Mouse (Mus musculus): ENCODE measurements at regions not wholly inside any gene's neighbourhood (a gene's known extent, or its start where the extent isn't known, plus 50 kb on each side); places are given as distances from the start of the nearest gene placed in this dataset.

DNA sequence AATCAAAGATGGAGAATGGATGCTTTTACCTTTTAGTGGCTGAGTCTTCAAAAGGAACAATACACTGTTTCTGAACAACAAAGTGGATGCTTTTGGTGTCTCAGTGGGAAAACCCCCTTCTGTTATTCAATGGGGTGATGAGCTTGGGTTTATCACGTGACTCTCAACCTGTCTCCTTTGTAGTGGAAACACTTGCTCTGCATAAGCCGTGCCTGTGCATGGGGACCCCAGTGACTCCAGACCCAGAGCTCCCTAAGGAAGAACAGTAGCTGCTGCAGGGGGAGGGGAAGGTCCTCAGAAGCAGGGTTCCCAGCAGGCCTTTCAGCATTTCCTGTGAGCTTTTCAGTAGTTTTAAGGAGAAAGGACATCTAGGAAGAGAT lies 83.9 kb upstream of the Ankrd50 start:
- no peaks in the 10 kb centered on the region for H3K9me3 ChIP-seq
- WGBS: 20% methylated on average over 2 of the region's 2 CpGs
- DNase-seq (ENCODE audit: extremely low spot score, low spot score): no peak
- no peak overlapping the region for H3K4me3 ChIP-seq
- H3K36me3 ChIP-seq (replicated peaks): no peaks in the 10 kb centered on the region
- no peaks in the 10 kb centered on the region for H3K27me3 ChIP-seq (ENCODE audit: poor library complexity, severe bottlenecking)
- peak overlapping the region; percentile 68 for H3K27ac ChIP-seq
- peaks cover 32% of the 10 kb centered on the region for H3K4me1 ChIP-seq

DNA sequence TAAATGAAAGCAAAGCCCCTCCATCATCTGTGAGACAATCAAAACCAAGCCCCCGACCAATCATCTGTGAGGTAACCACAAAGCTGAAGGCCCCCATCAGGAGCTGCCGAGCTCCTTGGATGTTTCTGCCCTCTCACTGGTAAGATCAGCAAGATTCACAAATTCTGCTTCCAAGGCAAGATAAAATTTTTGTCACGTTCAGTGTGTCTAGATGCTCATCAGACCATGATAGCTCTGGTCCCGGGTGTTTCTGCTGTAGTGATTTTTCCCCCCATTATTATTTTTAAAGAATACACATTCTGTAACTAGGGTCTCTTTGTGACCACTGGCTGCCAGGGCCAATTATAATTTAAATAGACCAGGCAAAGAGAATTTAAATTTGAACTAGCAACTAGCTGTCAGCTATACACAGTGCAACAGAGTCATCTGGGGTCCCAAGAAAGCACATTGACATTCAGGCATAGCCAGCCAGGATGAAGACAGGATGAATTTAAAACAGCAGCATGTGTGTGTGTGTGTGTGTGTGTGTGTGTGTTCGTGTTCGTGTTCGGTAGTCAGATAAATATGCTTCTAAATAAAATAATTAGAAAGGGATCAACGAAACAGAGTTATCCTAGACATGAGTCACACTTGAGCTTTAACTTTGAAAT lies 83.4 kb upstream of the Ankrd50 start:
- Histone ChIP-seq H3K4me3 (no peak overlapping the region), H3K27ac (peak overlapping the region; percentile 68; the same call in 1 of the 2 replicates)

DNA sequence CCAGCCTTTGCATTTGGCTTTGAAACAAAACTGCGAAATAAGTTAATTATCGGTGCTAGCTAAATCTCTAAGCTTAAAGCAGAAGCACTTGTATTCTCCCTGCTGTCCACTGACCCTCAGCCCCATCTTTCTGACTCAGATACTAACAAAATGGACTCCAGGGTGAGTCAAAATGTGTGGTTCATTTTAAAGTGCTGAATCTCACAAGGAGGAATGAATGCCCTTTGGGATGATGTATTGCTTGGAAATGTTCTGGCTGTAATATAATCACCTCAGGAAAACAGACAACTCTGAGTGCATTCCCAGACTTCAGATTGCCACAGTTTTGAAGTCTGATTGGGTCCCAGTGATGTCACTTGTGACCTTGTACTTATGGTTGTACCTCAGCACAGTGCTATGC lies 81.9 kb upstream of the Ankrd50 start:
- Histone ChIP-seq H3K36me3 (replicated peaks) (no peaks in the 10 kb centered on the region), H3K4me3 (no peak overlapping the region), H3K9me3 (no peaks in the 10 kb centered on the region), H3K27ac (no peak overlapping the region), H3K4me1 (peaks cover 33% of the 10 kb centered on the region), H3K27me3 (ENCODE audit: poor library complexity, severe bottlenecking) (no peaks in the 10 kb centered on the region)
- 96% methylated on average over 2 of the region's 2 CpGs for WGBS
- DNase-seq (ENCODE audit: extremely low spot score, low spot score): no peak

More for the DNA sequence above, 83.4 kb upstream of the Ankrd50 start:
- Histone ChIP-seq H3K9me3 (no peaks in the 10 kb centered on the region), H3K36me3 (replicated peaks) (no peaks in the 10 kb centered on the region), H3K27me3 (ENCODE audit: poor library complexity, severe bottlenecking) (no peaks in the 10 kb centered on the region), H3K4me1 (peaks cover 33% of the 10 kb centered on the region)
- WGBS: 63% methylated on average over 8 of the region's 8 CpGs
- no peak for DNase-seq (ENCODE audit: extremely low spot score, low spot score)

DNA sequence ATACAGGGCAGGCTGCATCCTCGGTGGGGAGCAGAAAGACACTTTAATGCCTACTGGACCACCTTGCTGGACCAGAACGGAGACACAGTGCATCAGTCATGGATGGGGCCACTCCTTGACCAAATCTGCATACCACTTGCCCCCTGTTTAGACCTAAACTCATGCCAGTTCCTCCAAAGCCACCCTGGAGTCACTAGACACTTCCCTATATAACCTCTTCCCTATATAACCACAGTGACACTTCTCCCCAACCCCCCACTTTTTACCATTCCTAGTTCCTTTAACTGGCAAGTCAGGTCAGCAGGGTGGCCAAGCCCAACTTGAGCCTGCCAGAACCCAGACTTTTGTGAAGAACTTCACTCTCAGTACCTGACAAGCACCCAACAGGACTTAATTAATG lies 80.2 kb upstream of the Ankrd50 start:
- H3K36me3 ChIP-seq (replicated peaks): no peaks in the 10 kb centered on the region
- WGBS: 30% methylated on average over 2 of the region's 2 CpGs
- H3K4me1 ChIP-seq: peaks cover 33% of the 10 kb centered on the region
- H3K9me3 ChIP-seq: no peaks in the 10 kb centered on the region
- H3K27ac ChIP-seq: no peak overlapping the region
- no peaks in the 10 kb centered on the region for H3K27me3 ChIP-seq (ENCODE audit: poor library complexity, severe bottlenecking)
- no peak for DNase-seq (ENCODE audit: extremely low spot score, low spot score)
- no peak overlapping the region for H3K4me3 ChIP-seq

DNA sequence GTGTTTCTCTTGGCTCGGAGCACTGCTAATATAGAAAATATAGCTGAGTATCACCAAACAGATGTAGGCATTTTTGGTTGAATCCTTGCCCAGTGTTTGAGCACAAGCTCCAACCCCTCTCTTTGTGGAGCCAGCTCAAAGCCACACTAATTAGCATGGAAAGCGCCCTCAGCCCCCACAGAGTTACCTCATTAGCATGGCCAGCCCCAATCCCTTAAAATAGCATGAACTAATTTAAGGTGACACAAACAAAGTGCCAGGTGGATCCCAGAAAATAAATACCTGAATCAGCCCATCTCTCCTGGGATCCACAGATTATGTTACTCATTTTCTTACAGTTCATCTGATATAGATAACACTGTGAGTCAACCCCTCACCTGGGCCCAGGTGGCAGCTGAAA lies 79.7 kb upstream of the Ankrd50 start:
- no peak overlapping the region for H3K27ac ChIP-seq
- no peaks in the 10 kb centered on the region for H3K9me3 ChIP-seq
- H3K4me3 ChIP-seq: no peak overlapping the region
- WGBS: 18% methylated on average over 2 of the region's 2 CpGs
- no peaks in the 10 kb centered on the region for H3K36me3 ChIP-seq (replicated peaks)
- H3K4me1 ChIP-seq: peaks cover 33% of the 10 kb centered on the region
- H3K27me3 ChIP-seq (ENCODE audit: poor library complexity, severe bottlenecking): no peaks in the 10 kb centered on the region
- no peak for DNase-seq (ENCODE audit: extremely low spot score, low spot score)

DNA sequence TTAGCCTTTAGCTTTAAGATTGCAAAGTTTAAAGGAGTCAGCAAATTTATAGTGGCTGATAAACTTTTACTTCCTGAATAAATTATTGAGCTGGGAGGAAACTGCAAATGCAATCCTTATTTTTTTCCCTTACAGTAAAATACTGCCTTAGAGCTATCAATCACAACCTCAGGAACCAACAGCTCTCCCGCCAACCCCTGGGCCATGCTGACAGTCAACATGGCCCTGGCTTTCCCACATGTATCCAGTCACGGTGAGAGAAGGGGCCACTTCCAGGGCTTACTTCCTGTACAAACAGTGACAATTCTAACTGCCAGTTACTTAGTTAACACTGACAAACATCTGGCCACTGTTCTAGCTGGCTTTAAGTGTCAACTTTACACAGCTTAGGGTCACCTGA lies 76.5 kb upstream of the Ankrd50 start:
- DNase-seq (ENCODE audit: extremely low spot score, low spot score): no peak
- no peaks in the 10 kb centered on the region for H3K36me3 ChIP-seq (replicated peaks)
- peaks cover 16% of the 10 kb centered on the region for H3K4me1 ChIP-seq
- H3K9me3 ChIP-seq: no peaks in the 10 kb centered on the region
- 71% methylated on average over 2 of the region's 2 CpGs for WGBS
- no peak overlapping the region for H3K27ac ChIP-seq
- no peaks in the 10 kb centered on the region for H3K27me3 ChIP-seq (ENCODE audit: poor library complexity, severe bottlenecking)
- no peak overlapping the region for H3K4me3 ChIP-seq

DNA sequence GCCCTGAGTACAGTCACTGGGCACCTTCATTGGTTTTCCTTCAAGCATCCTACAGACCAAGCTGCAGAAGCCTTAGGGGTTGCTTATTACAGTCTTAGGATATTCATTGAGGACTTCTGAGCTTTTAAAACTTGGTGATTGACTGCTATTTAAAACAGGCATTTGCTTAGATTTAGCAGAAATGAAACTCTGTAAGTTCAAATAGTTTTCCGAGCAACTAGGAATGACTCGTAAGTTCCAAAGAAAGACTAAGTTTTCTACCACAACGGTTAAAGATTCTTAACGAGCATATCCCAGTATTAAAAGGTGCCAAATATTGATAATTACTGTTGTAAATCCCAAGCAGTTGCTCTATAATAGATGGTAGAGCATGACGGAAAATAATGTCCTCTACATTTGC lies 71.3 kb upstream of the Ankrd50 start:
- no peaks in the 10 kb centered on the region for H3K27me3 ChIP-seq (ENCODE audit: poor library complexity, severe bottlenecking)
- H3K9me3 ChIP-seq: no peaks in the 10 kb centered on the region
- 90% methylated on average over 5 of the region's 5 CpGs for WGBS
- no peaks in the 10 kb centered on the region for H3K36me3 ChIP-seq (replicated peaks)
- DNase-seq (ENCODE audit: extremely low spot score, low spot score): no peak
- no peak overlapping the region for H3K27ac ChIP-seq
- H3K4me3 ChIP-seq: no peak overlapping the region
- H3K4me1 ChIP-seq: peaks cover 14% of the 10 kb centered on the region

DNA sequence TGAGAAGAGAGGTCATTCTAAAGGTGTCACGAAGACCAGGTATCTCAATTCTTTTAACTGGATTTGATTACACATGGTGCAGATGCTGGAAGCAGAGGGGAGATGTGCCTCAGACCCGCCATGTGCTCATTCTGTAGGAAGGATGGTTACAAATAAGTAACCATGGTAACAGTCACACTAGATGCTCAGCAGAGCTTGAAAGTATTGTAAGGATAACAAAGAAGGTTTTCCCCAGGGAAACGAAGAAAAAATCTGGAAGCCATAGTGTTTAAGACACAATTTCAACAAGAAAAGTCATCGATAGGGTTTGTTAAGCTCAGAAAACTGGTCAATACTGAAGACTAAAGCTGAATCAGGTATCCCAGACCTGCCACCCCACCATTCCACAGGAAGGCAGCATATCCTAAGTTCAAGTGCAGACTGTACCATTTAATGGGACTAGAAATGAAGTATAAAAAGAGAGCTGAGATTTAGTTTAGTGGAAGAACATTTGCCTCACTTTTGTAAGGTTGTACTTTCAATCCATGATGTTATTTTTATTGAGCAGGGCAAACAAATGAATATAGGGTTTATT lies 68.9 kb upstream of the Ankrd50 start:
- H3K27ac ChIP-seq: peak overlapping the region; percentile 65
- H3K9me3 ChIP-seq: no peaks in the 10 kb centered on the region
- 43% methylated on average over 4 of the region's 4 CpGs for WGBS
- H3K4me3 ChIP-seq: no peak overlapping the region
- H3K27me3 ChIP-seq (ENCODE audit: poor library complexity, severe bottlenecking): no peaks in the 10 kb centered on the region
- no peak for DNase-seq (ENCODE audit: extremely low spot score, low spot score)
- H3K36me3 ChIP-seq (replicated peaks): no peaks in the 10 kb centered on the region
- H3K4me1 ChIP-seq: peaks cover 14% of the 10 kb centered on the region

DNA sequence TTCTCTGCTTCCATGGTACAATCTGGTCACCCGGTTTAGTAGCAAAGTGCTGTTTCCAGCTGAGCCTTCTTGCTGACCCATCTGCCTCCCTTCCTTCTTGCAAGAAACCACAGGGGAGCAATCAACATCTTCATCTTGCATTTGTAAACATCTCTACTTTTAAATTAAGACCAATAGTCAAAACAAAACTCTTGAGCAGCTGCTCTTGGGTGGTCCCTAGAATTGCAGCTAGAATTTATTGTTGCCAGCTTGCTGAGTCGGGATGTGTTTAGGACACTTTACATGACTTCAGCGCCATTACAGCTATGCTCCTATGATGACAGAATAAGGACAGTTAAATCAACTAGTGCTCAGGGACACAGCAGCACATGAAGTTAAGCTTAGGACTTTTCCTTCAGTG lies 62.4 kb upstream of the Ankrd50 start:
- Histone ChIP-seq H3K4me3 (no peak overlapping the region), H3K27me3 (ENCODE audit: poor library complexity, severe bottlenecking) (no peaks in the 10 kb centered on the region), H3K27ac (no peak overlapping the region), H3K36me3 (replicated peaks) (no peaks in the 10 kb centered on the region), H3K4me1 (no peaks in the 10 kb centered on the region), H3K9me3 (no peaks in the 10 kb centered on the region)
- 83% methylated on average over 3 of the region's 3 CpGs for WGBS
- no peak for DNase-seq (ENCODE audit: extremely low spot score, low spot score)

DNA sequence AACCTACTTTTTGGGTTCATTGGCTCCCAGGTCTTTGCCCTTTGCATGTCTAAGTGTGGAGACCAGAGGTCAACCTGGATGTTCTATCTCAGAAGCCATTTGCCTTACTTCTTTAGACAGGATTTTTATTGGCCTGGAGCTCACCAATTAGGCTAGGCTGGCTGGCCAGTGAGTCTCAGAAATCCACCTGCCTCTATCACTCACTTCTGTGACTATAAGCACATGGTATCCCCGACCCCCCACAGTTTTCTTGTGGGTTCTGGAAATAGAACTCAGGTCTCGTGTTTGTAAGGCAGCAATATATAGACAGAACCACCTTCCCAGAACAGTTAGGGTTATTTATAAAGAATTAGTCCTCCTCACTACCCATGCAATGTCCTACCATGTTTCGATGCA lies 60.9 kb upstream of the Ankrd50 start:
- no peaks in the 10 kb centered on the region for H3K27me3 ChIP-seq (ENCODE audit: poor library complexity, severe bottlenecking)
- WGBS: 82% methylated on average over 3 of the region's 3 CpGs

DNA sequence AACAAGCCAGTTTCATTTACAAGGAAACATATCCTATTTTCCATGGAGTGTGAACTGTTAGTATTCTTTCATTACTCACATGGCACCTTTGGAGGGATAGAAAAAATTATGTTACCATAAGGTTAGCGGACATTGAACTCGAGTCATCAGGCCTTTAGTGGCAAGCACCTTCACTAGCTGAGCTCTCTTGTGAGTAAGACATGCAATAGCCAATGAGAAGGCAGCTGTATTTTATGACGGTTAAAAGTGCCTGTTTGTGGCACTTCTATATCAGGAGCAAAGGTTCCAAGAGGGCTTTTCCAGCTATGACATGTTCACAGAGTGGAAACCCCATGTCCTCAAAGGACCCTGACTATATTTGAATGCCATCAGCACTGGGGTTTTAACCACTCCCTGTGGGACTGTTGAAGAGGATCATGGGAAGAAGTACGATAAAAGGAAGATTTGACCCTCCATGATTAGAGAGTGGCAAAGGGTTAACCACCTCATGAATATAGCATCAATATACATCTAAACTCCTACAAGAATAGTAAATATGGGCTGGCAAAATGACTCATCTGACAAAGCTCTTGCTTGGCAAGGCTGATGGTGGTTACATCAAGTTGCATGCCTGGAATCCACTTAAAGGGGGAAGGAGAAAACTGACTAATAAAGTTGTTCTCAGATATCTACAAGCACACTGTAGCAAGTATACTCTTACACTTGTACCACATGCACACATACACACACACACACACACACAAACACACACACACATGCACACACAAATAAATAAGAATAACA lies 60.3 kb upstream of the Ankrd50 start:
- no peaks in the 10 kb centered on the region for H3K36me3 ChIP-seq (replicated peaks)
- H3K27me3 ChIP-seq (ENCODE audit: poor library complexity, severe bottlenecking): no peaks in the 10 kb centered on the region
- H3K4me1 ChIP-seq: 0 out of 2 replicates have a peak, but pooled peaks cover 6% of the 10 kb centered on the region
- DNase-seq (ENCODE audit: extremely low spot score, low spot score): no peak
- no peak overlapping the region for H3K27ac ChIP-seq
- H3K9me3 ChIP-seq: no peaks in the 10 kb centered on the region
- H3K4me3 ChIP-seq: no peak overlapping the region
- WGBS: 96% methylated on average over 4 of the region's 4 CpGs

More for the DNA sequence above, 60.9 kb upstream of the Ankrd50 start:
- Histone ChIP-seq H3K9me3 (no peaks in the 10 kb centered on the region), H3K4me3 (no peak overlapping the region), H3K27ac (no peak overlapping the region), H3K4me1 (0 out of 2 replicates have a peak, but pooled peaks cover 6% of the 10 kb centered on the region), H3K36me3 (replicated peaks) (no peaks in the 10 kb centered on the region)
- no peak for DNase-seq (ENCODE audit: extremely low spot score, low spot score)

DNA sequence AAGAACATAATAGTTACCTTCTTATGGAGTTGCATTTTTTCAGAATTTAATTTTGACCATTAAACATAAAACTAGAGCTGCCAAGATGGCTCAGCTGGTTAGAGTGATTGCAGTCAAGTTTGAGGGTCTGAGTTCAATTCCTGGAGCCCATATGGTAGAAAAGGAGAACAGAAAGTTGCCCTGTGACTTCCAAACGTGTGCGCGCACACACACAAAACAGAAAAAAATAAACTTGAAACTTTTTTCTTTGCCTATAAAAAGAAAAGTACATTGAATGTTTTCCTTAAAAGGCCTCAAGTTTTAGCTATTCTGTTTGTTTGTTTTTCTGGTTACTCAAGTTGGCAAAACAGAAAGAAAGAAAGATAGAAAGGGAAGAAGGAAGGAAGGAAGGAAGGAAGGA lies 59.2 kb upstream of the Ankrd50 start:
- no peak for DNase-seq (ENCODE audit: extremely low spot score, low spot score)
- Histone ChIP-seq H3K4me3 (no peak overlapping the region), H3K36me3 (replicated peaks) (no peaks in the 10 kb centered on the region), H3K9me3 (no peaks in the 10 kb centered on the region), H3K4me1 (0 out of 2 replicates have a peak, but pooled peaks cover 6% of the 10 kb centered on the region), H3K27ac (no peak overlapping the region), H3K27me3 (ENCODE audit: poor library complexity, severe bottlenecking) (no peaks in the 10 kb centered on the region)
- WGBS: 95% methylated on average over 3 of the region's 3 CpGs

DNA sequence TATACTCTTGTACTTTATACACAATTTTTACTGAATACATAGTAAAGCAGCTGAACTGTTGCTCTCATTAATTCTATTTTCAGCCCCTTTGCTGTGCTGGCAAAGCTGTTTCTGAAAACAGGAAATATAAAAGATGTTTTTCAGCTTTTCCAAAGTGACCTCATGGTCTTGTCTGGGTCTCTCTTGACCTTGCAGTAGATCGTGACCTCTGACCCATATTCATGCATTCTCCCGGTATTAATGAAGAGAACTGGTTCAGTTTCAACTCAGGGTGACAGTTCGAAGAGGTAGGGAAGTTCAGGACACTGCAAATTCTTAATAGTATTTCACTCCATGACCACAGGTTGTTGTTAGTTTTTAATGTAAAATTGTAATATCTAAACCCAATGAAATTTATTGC lies 56.7 kb upstream of the Ankrd50 start:
- H3K27me3 ChIP-seq (ENCODE audit: poor library complexity, severe bottlenecking): no peaks in the 10 kb centered on the region
- no peak overlapping the region for H3K27ac ChIP-seq
- no peak for DNase-seq (ENCODE audit: extremely low spot score, low spot score)
- no peak overlapping the region for H3K4me3 ChIP-seq
- 79% methylated on average over 3 of the region's 3 CpGs for WGBS
- H3K4me1 ChIP-seq: 0 out of 2 replicates have a peak, but pooled peaks cover 6% of the 10 kb centered on the region
- H3K36me3 ChIP-seq (replicated peaks): no peaks in the 10 kb centered on the region
- H3K9me3 ChIP-seq: no peaks in the 10 kb centered on the region

Data from forebrain, embryonic 10.5 days (tissue).